19 mouse cellular contexts compared by ENCODE assay signal in genomic region chr10:42892987-42893386, GRCm38 (mm10). TPM values are rescaled to one million over a fixed set of nuclear protein-coding genes. Genes with fewer than 3 reads are reported as not detected.
DNase-seq lines count a peak whose midpoint lies in the region; ATAC-seq and TF ChIP-seq lines count a peak whose summit lies in the region.
"Had no signal": no experiment of that assay in that cellular context is flagged by ENCODE, and none has a peak within 500 bp of the region (broad histone marks: within the 10 kb centered on the region; RNA-seq: fewer than 3 reads in every experiment).

No protein-coding gene starts in this region.

- no peak overlapping the region for H3K4me2 ChIP-seq in forebrain, embryonic 11.5 days (ENCODE audit: low read depth, low read length, severe bottlenecking)
- H3K4me2 ChIP-seq in midbrain, embryonic 13.5 days (replicated peaks), result no peak overlapping the region
- H3K4me2 ChIP-seq: embryonic facial prominence, embryonic 13.5 days; hindbrain, embryonic 12.5 days had no signal

- no peaks in the 10 kb centered on the region for H3K36me3 ChIP-seq in forebrain, embryonic 11.5 days (ENCODE audit: control insufficient read depth, insufficient read depth, low read length)
- H3K36me3 ChIP-seq in forebrain, embryonic 10.5 days (replicated peaks), result no peaks in the 10 kb centered on the region
- no peaks in the 10 kb centered on the region for H3K36me3 ChIP-seq in small intestine, adult 2 months (ENCODE audit: control insufficient read depth, insufficient read depth, low read length)
- no peaks in the 10 kb centered on the region for H3K36me3 ChIP-seq in midbrain, embryonic 13.5 days
- H3K36me3 ChIP-seq: embryonic facial prominence, embryonic 13.5 days; G1E; heart, embryonic 10.5 days; hindbrain, embryonic 12.5 days had no signal

- intact Hi-C loops in left cerebral cortex, postnatal 4 days (cut with DNase I), result no loop called here

- no peaks in the 10 kb centered on the region for H3K9me3 ChIP-seq in forebrain, embryonic 11.5 days (ENCODE audit: control insufficient read depth, low read length)
- no peaks in the 10 kb centered on the region for H3K9me3 ChIP-seq in forebrain, embryonic 10.5 days
- no peaks in the 10 kb centered on the region for H3K9me3 ChIP-seq in midbrain, embryonic 13.5 days
- H3K9me3 ChIP-seq: embryonic facial prominence, embryonic 13.5 days; G1E; heart, embryonic 10.5 days; hindbrain, embryonic 12.5 days had no signal

- TF ChIP-seq POLR2A in small intestine, adult 2 months (IDR thresholded peaks at IDR 0.05; ENCODE audit: low read depth, low read length), result no peak

- 85% methylated on average over 4 of the region's 4 CpGs for WGBS in forebrain, embryonic 11.5 days
- WGBS in forebrain, embryonic 10.5 days, result 81% methylated on average over 4 of the region's 4 CpGs
- WGBS in small intestine, adult 2 months, result 41% methylated on average over 4 of the region's 4 CpGs
- 81% methylated on average over 4 of the region's 4 CpGs for WGBS in midbrain, embryonic 13.5 days

- H3K27me3 ChIP-seq in forebrain, embryonic 11.5 days (ENCODE audit: control insufficient read depth, insufficient read depth, low read length), result no peaks in the 10 kb centered on the region
- H3K27me3 ChIP-seq in forebrain, embryonic 10.5 days (ENCODE audit: poor library complexity, severe bottlenecking), result 0 out of 2 replicates have a peak, but pooled peaks cover 6% of the 10 kb centered on the region
- H3K27me3 ChIP-seq in small intestine, adult 2 months (ENCODE audit: control insufficient read depth, insufficient read depth, low read length), result no peaks in the 10 kb centered on the region
- no peaks in the 10 kb centered on the region for H3K27me3 ChIP-seq in midbrain, embryonic 13.5 days
- H3K27me3 ChIP-seq: embryonic facial prominence, embryonic 13.5 days; hindbrain, embryonic 12.5 days had no signal

- no peak for TF ChIP-seq CTCF in small intestine, adult 2 months (IDR thresholded peaks at IDR 0.05; ENCODE audit: extremely low read depth, insufficient read length, insufficient replicate concordance, low read depth, low read length)

- ATAC-seq in forebrain, embryonic 11.5 days (replicated peaks; ENCODE audit: low FRiP score), result no peak
- peak; percentile 47 for ATAC-seq in megakaryocyte, adult 5-6 weeks (ENCODE audit: poor library complexity, severe bottlenecking)
- ATAC-seq in midbrain, embryonic 13.5 days, result no peak
- ATAC-seq: forebrain, embryonic 14.5 days; hindbrain, embryonic 16.5 days had no signal

- H3K4me1 ChIP-seq in forebrain, embryonic 11.5 days (replicated peaks; ENCODE audit: control insufficient read depth, insufficient read depth, low read length), result no peaks in the 10 kb centered on the region
- H3K4me1 ChIP-seq in forebrain, embryonic 10.5 days, result peaks cover 9% of the 10 kb centered on the region
- H3K4me1 ChIP-seq in small intestine, adult 2 months (ENCODE audit: control insufficient read depth, insufficient read depth, insufficient read length, low read length), result peaks cover 20% of the 10 kb centered on the region; the same call in 1 of the 2 replicates
- 0 out of 2 replicates have a peak, but pooled peaks cover 3% of the 10 kb centered on the region for H3K4me1 ChIP-seq in midbrain, embryonic 13.5 days (replicated peaks)
- H3K4me1 ChIP-seq: embryonic facial prominence, embryonic 13.5 days had no signal

- no peak overlapping the region for H3K27ac ChIP-seq in forebrain, embryonic 11.5 days (ENCODE audit: low read depth, low read length)
- H3K27ac ChIP-seq in forebrain, embryonic 10.5 days, result no peak overlapping the region
- H3K27ac ChIP-seq in small intestine, adult 2 months (ENCODE audit: insufficient read depth, low read depth, low read length), result peak overlapping the region; percentile 51
- no peak overlapping the region for H3K27ac ChIP-seq in midbrain, embryonic 13.5 days
- H3K27ac ChIP-seq: embryonic facial prominence, embryonic 13.5 days; heart, embryonic 10.5 days; hindbrain, embryonic 12.5 days had no signal

- H3K9ac ChIP-seq in forebrain, embryonic 11.5 days (ENCODE audit: low read length), result no peak overlapping the region
- H3K9ac ChIP-seq in midbrain, embryonic 13.5 days (replicated peaks), result no peak overlapping the region
- H3K9ac ChIP-seq: embryonic facial prominence, embryonic 13.5 days; hindbrain, embryonic 12.5 days had no signal

- no peak overlapping the region for H3K4me3 ChIP-seq in forebrain, embryonic 11.5 days (ENCODE audit: low read depth, low read length)
- no peak overlapping the region for H3K4me3 ChIP-seq in forebrain, embryonic 10.5 days
- no peak overlapping the region for H3K4me3 ChIP-seq in small intestine, adult 2 months (ENCODE audit: low read depth, low read length)
- no peak overlapping the region for H3K4me3 ChIP-seq in midbrain, embryonic 13.5 days (replicated peaks)
- H3K4me3 ChIP-seq: embryonic facial prominence, embryonic 13.5 days; heart, embryonic 10.5 days; hindbrain, embryonic 12.5 days had no signal

- DNase-seq in forebrain, embryonic 11.5 days (ENCODE audit: low spot score), result peak; percentile 30
- no peak for DNase-seq in forebrain, embryonic 10.5 days (ENCODE audit: extremely low spot score, low spot score)
- DNase-seq in cerebellum, adult 9-10 months, result no peak
- no peak for DNase-seq in left cerebral cortex, postnatal 4 days
- DNase-seq: adrenal gland, postnatal 10 days; cerebellum, adult 11-12 months; cerebellum, postnatal 14 days; heart, adult 18-20 months; heart, postnatal 10 days; heart, postnatal 4 days had no signal

RNA-seq across cellular contexts. Expression of gene Scml4, which starts 32.8 kb away (rescaled TPM):
- polyA plus RNA-seq in forebrain, embryonic 11.5 days (2014; fragmentation: Nextera tagmentation; extraction: Ambion mirVana), result 0.83 and 1.4 TPM in 2 replicates
- polyA plus RNA-seq in forebrain, embryonic 10.5 days (2016; fragmentation: Nextera tagmentation; extraction: Ambion mirVana), result 0.19 and 0.36 TPM in 2 replicates
- total RNA-seq in megakaryocyte, adult 5-6 weeks (2015), result 0.42 and 0.64 TPM in 2 replicates
- 0.41 and 0.48 TPM in 2 replicates for total RNA-seq in megakaryocyte, adult 5-6 weeks (2017)
- polyA plus RNA-seq in small intestine, adult 2 months (2012; rRNA removed), result 6.7 and 12.1 TPM in 2 replicates
- polyA plus RNA-seq in midbrain, embryonic 13.5 days (2015; fragmentation: Nextera tagmentation; extraction: Ambion mirVana), result 10.3 and 11.3 TPM in 2 replicates
- 10 to 100 TPM; 11.1 to 11.6 TPM for total RNA-seq in left cerebral cortex, postnatal 4 days (2021)
- total RNA-seq: G1E had no signal
- polyA plus RNA-seq: G1E had no signal
